Mouse (Mus musculus): ENCODE data around the gene Fam192a.

GRCm38 (mm10) chr8:94645202-94645601, 43.4 kb upstream of the Fam192a start:
- TF ChIP-seq CTCF (IDR thresholded peaks at IDR 0.05): no peak
- TF ChIP-seq POLR2A (IDR thresholded peaks at IDR 0.05; ENCODE audit: insufficient read depth, low read depth, low read length): no peak
- TF ChIP-seq EP300 (IDR thresholded peaks at IDR 0.05; ENCODE audit: insufficient read depth, low read depth, low read length): no peak
